Mouse (Mus musculus): ENCODE measurements around the gene Anp32a. TPM values are rescaled to one million over a fixed set of nuclear protein-coding genes. Genes with fewer than 3 reads are reported as not detected.
A peak's percentile ranks its signal among the peaks of the same experiment; 100 is the strongest.

Anp32a gene
- 100 to 1,000 TPM; 254 to 262 TPM for total RNA-seq (2021)
- long read RNA-seq, experiment 1, transcript Anp32a-201 (7 exons, 2,113 nt) = major isoform, 13 of 28 reads
- long read RNA-seq, experiment 1, partial matches to known transcripts = 11 of 28 reads
- long read RNA-seq, experiment 1, other reads (novel, unspliced or antisense) = 4 of 28 reads
- long read RNA-seq, experiment 2, partial matches to known transcripts = 0 of 6 reads
- long read RNA-seq, experiment 2, other reads (novel, unspliced or antisense) = 3 of 6 reads

- intact Hi-C loops (cut with DNase I) = loop anchor here (5.0 kb wide), 1 partner anchor 76 kb away; no protein-coding TSS in a partner anchor
- DNase-seq (ENCODE audit: low spot score in 2 of 2) = peak; percentile 99
These were observed at the start of gene Anp32a for GRCm38 (mm10) chr9:62341123-62341486. Anp32a (plus strand) TSS chr9:62341293.

- intact Hi-C loops (cut with DNase I) = loop anchor here (2.0 to 5.0 kb wide), 5 partner anchors 78 to 482 kb away; no protein-coding TSS in a partner anchor
- DNase-seq (ENCODE audit: low spot score in 2 of 2) = peak; percentile 89
These were observed 45.9 kb upstream of the Anp32a start for GRCm38 (mm10) chr9:62295006-62295698.

- intact Hi-C loops (cut with DNase I) = loop anchor here (5.0 kb wide), 3 partner anchors 120 to 480 kb away; no protein-coding TSS in a partner anchor
These were observed 44.2 kb upstream of the Anp32a start for GRCm38 (mm10) chr9:62296891-62297290.

DNA sequence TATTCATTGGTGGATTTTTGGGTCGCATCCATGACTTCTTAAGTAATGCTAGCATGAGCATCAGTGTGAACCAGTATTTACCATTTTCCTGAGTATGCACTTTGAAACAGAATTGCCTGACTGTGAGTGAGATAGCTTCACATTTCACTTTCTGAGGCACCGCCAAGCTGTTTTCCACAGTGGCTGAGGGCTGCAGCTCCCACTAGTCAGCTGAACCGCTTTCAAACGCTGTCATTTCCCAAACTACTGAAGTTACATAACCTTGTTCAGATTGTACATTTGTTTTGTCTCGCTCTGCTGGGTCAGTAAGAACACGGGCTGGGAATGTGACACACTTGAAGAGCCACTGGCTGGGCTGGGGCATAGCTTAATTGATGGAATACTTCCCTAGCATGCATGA, 25.5 kb upstream of the Anp32a start:
- intact Hi-C loops (cut with DNase I) = no loop called here
- DNase-seq (ENCODE audit: low spot score in 2 of 2) = peak; percentile 27 to 38

More at GRCm38 (mm10) chr9:62296891-62297290, 44.2 kb upstream of the Anp32a start:
- no peak for DNase-seq (ENCODE audit: low spot score in 2 of 2)

DNA sequence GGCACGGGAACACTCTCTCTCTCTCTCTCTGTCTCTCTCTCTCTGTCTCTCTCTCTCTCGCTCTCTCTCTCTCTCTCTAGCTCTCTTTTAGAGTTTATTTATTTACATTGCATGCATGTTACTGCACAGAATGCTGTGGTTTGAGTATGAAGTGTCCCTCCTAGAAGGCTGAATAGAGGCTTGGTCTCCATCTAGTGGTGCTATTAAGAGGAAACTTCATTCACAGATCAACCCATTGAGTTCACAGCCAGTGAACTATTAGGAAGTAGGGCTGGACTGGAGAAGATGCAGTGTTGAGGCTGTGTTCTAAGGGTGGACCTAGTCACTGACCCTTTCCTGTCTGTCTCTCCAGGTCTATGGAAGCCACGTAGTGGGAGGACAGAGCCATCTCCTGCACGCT, 22.4 kb upstream of the Anp32a start:
- DNase-seq (ENCODE audit: low spot score in 2 of 2) = no peak
- intact Hi-C loops (cut with DNase I) = no loop called here

DNA sequence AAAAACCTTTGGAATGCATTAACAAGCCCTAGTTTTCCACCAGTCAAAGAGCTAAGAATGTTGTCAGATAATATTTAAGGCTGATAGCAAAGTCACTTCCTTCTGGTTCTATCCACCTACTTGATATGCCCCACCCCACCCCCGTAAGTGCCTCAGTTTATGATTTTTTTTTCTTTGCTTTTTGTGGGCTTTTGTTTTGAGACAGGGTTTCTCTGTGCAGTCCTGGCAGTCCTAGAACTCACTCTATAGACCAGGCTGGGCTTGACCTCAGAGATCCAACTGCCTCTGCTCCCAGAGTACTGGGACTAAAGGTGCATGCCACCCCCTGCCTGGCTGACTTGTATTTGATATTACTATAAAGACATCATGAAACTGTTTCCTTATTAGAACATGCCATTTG, 17.3 kb upstream of the Anp32a start:
- intact Hi-C loops (cut with DNase I) = no loop called here
- no peak for DNase-seq (ENCODE audit: low spot score in 2 of 2)

DNA sequence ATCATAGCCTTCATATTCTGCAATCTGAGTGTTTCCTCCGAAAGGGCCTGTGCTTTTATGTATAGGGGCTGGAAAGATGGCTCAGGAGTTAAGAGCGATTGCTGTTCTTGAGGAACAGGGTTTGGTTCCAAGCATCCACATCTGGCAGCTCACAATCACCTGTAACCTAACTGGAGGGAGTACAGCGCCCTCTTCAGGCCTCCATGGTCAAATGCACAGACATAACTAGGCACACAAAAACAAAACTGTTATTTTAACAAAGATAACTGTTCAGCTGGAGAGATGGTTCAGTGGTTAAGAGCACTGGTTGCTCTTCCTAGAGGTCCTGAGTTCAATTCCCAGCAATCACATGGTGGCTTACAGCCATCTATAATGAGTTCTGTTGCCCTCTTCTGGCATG, 15.1 kb upstream of the Anp32a start:
- intact Hi-C loops (cut with DNase I) = no loop called here
- no peak for DNase-seq (ENCODE audit: low spot score in 2 of 2)

DNA sequence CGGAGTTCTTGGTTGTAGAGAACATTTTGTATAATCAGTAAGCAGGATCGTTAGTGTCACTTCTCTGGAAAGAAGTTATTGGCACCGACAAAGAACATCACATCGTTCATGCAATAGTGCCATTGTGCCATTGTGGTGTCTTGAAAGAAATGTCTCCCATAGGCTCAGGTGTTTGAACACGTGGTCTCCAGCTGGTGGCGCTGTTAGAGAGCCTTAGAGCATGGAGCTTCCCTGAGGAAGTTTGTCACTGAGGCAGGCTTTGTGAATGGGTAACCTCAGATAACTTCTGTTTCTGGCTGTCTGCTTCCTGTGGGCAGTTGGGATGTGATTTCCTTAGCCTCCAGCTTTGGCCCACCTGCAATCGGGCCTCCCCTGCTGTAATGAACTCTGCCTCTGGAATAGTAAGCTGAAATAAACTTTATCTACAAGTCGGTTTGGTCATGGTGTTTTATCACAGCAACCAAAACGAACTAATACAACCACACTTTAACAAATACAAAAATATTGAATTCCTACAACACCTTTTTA, 6.7 kb upstream of the Anp32a start:
- intact Hi-C loops (cut with DNase I) = no loop called here

GRCm38 (mm10) chr9:62335396-62335795, 5.7 kb upstream of the Anp32a start:
- intact Hi-C loops (cut with DNase I) = no loop called here
- DNase-seq (ENCODE audit: low spot score in 2 of 2) = no peak

More for the DNA sequence above, 6.7 kb upstream of the Anp32a start:
- no peak for DNase-seq (ENCODE audit: low spot score in 2 of 2)

DNA sequence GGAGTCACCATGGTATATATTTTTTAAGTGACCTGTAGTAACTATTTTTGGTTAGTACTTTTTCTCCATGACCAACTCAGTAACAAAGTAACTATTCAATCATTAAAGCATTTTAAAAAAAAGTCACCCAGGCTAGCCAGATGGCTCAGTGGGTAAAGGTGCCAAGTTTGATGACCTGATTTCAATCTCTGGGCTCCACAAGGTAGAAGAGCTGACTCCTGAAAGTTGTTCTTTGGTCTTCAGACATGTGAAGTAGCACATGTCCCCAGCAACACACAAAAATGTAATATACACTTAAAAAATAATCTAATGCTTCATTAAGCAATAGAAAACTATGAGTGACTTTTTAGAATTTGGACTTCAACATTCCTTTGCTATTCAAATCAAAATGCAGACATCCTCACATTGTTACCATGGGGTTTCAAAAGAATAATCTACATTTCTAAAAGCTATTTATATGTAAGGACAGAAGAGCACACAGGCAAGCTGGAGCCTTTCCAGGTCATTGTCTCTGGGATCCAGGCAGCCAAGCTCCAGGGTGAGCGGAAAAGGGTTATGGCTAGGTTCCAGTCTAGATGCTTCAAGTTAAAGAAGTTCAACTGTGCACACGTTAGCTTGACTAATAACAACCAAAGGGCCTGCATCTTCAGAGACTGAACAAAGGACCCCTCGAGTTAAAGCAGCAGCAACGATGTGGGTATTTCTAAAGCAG, 3.0 kb upstream of the Anp32a start:
- DNase-seq (ENCODE audit: low spot score in 2 of 2) = no peak
- intact Hi-C loops (cut with DNase I) = no loop called here

- no peak for DNase-seq (ENCODE audit: low spot score in 2 of 2)
- intact Hi-C loops (cut with DNase I) = no loop called here
These were observed 2.4 kb upstream of the Anp32a start for GRCm38 (mm10) chr9:62338636-62339191.

GRCm38 (mm10) chr9:62340301-62341122, 581 bp upstream of the Anp32a start:
- intact Hi-C loops (cut with DNase I) = loop anchor here (5.0 kb wide), 1 partner anchor 77 kb away; no protein-coding TSS in a partner anchor
- DNase-seq (ENCODE audit: low spot score in 2 of 2) = no peak

DNA sequence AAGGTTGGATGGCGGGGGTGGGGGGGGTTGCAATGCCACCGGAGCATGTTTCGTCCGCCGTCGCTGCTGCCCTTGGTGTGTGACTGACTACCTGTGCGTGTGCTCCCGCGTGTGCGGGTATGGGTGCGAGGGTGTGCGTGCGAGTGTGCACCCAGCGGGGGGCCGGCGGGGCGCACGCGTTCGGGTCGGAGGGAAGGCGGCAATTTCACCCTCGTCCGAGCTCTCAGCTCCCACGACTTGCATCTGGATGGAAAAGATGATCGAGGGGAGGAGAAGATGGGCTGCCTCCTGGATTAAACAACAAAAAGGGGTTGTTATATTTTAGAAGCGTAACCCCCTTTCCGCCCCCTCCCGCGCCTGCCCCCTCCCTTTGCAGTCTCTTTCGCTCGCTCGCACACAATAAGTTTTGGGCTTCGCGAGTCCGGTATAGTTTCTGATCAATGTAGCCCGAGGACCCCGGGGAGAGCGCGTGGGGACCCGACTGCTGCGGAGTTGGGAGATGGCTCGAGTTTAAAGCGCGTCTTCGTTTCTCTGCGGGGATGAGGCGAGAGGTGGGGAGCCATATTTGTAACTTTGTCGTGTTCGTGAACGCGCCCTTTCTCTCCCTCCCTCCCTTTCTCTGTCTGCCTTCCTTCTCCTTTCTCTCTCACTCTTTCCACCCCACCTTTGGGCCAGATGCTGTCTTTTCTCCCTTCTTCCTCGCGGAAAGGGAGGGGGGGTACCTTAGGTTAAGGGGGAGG, 778 bp downstream of the Anp32a start:
- peak in 1 of 2 experiments; percentile 32 for DNase-seq (ENCODE audit: low spot score in 2 of 2)
- intact Hi-C loops (cut with DNase I) = loop anchor here (2.0 to 5.0 kb wide), 2 partner anchors 75 to 209 kb away; no protein-coding TSS in a partner anchor

GRCm38 (mm10) chr9:62342441-62343191, 1.5 kb downstream of the Anp32a start:
- intact Hi-C loops (cut with DNase I) = loop anchor here (2.0 to 5.0 kb wide), 2 partner anchors 75 to 208 kb away; no protein-coding TSS in a partner anchor
- DNase-seq (ENCODE audit: low spot score in 2 of 2) = peak; percentile 45 to 50

GRCm38 (mm10) chr9:62343192-62343903, 2.3 kb downstream of the Anp32a start:
- intact Hi-C loops (cut with DNase I) = loop anchor here (2.0 to 5.0 kb wide), 2 partner anchors 74 to 207 kb away; no protein-coding TSS in a partner anchor
- peak; percentile 55 to 78 for DNase-seq (ENCODE audit: low spot score in 2 of 2)

- intact Hi-C loops (cut with DNase I) = loop anchor here (2.0 to 5.0 kb wide), 3 partner anchors 23 to 207 kb away; no protein-coding TSS in a partner anchor
- DNase-seq (ENCODE audit: low spot score in 2 of 2) = peak; percentile 66 to 76
These were observed 2.9 kb downstream of the Anp32a start for GRCm38 (mm10) chr9:62343904-62344491.

Data from left cerebral cortex, postnatal 14 days (tissue).